Mouse (Mus musculus) frontal cortex, postnatal 36 days (tissue): ENCODE data around the gene Gm47429.
"Not testable (repeated sequence)": the region's sequence is repeated elsewhere in the genome, so short reads cannot be mapped to it uniquely, and the experiment has no call there.

Experiments
- DNase-seq, 2 experiments: peaks; one replicate each; pipeline ENCODE4 v3.0.0; 2022; ENCODE audit warnings: low spot score in 2 of 2

Gene Gm47429

GRCm38 (mm10) chr13:50443812-50444211 lies at the start of gene Gm47429:
TSS of gene Gm47429 (minus strand) at chr13:50443912.
- DNase-seq = no peak

- not testable (repeated sequence) for DNase-seq
Measured at GRCm38 (mm10) chr13:50488510-50488909, 44.8 kb upstream of the Gm47429 start.

DNA sequence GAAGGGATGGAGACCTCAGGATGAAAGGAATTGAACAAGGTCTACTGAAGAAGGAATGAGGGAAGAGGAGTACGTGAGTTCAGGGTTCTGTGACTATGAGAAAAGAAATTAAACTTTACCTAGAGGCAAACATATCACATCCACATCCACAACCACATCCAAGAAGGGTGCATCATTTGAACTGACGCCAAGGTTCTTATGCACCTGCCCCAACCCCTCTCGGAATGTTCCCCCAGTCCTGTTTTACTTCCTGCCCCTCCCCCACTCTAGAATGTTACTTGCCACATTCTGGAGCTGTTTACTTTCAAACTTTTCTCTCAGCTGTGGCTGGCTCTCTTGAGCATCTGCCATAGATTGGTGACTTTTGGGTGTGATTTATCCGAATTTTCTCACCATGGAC lies 23.3 kb upstream of the Gm47429 start, which contains the start of gene Nutm2:
Nutm2 (plus strand) TSS at position 301 of the 400 bp plus-strand sequence.
- no peak for DNase-seq

- no peak for DNase-seq
Measured at GRCm38 (mm10) chr13:50464621-50465562, 21.2 kb upstream of the Gm47429 start.

DNA sequence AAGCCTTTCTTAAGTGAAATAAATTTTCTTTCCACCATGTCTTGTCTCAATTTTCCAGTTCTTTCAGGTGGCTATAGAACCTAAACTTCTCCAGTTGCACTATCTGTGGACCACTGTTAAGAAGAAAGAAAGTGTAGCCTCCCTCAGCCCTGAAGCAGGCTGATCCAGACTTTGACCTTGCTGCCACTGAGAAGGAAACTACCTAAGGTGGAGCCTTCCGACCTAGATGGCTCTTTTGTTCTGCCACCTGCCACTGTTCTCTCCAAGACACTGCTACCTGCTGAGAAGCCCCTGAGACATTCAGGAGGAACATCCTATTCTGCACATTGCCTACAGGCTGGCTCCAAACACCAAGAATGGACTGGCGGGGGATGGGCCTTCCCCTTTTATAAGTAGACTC lies 16.7 kb upstream of the Gm47429 start:
- not testable (repeated sequence) for DNase-seq

- no peak for DNase-seq
Measured at GRCm38 (mm10) chr13:50453426-50453825, 9.7 kb upstream of the Gm47429 start.

GRCm38 (mm10) chr13:50452266-50452665 lies 8.6 kb upstream of the Gm47429 start:
- not testable (repeated sequence) for DNase-seq

DNA sequence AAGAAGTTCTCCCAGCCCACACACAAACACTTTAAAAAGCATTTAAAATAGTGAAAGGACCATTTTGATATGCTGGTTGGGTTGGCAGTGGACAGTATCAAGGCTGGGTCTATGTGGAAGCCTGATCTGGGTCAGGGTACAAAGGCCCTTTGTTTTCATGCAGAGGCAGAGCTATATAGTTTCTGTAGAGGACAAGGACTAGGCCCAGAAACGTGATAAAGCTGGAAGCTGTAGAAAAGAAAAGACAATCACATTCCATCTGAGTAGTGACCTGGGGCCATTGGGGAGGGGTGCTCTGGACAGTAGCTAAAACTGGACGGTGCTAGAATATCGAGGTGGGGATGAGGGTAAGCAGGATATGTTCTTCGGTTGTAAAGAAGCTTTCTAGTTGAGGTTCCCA lies 1.5 kb upstream of the Gm47429 start:
- DNase-seq = no peak

DNA sequence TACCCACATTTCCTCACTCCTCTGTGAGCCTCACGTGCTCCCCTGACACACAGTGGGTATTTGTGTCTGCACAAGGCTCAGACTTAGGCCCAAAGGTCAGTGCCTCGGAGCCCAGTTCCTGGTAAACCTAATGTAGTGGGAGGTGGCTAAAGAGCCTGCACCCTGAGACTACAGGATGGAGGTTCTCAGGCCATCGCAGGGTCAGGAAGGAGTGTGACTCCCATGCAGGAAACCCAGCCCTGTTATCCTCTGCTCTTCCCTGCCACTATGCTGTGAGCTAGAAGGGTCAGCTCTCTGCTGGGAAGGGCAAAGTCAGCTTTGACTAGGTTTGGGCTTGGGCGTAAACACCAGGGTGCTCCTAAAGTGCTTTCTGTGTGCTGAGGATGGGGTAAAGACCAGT lies 17.0 kb downstream of the Gm47429 start:
- DNase-seq = no peak

- no peak for DNase-seq
Measured at GRCm38 (mm10) chr13:50424517-50424916, 19.2 kb downstream of the Gm47429 start.

DNA sequence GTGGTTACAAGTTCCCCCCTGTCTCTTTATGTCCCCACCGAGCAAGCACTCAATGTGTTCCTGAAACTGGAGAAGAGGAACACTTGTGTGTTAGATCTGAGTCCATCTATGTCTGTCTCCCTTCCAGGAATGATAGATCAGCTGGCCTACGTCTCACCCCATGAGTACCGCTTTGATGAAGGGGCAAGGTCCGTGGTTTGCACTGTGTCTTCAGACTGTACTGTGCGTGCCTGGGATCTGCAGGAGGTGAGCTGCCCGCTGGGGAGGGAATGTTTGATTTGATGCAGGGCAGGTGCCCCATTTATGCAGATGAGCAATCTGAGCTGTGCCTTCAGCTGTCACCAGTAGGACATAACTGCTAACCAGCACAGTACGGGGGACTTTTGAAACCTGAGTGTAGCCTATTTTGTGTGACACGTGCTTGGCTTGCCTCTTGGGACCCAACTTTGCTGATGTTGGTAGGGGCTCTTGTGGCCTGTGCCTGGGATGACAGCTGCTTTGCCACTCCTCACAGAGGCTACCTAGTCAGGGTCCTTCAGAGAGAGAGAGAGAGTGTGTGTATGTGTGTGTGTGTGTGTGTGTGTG lies 20.0 kb downstream of the Gm47429 start:
- DNase-seq = no peak

DNA sequence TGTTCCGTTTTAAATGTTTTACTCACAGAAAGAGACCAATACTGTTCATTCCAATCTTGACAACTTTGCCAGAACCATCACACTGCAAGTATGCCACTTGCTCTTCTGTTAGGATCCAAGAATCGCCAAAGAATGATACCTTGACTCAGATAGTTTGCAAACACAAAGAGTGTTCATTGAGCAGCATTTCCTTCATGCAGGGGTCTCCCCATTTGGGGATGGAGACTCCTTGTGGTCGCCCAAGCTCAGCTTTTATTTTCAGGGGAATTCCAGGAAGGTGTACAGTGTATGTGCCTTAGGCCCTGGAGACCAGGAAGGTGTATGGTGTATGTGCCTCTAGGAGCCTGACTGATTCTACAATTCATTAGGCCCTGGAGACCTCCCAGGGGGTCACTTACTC lies 25.3 kb downstream of the Gm47429 start:
- no peak for DNase-seq

DNA sequence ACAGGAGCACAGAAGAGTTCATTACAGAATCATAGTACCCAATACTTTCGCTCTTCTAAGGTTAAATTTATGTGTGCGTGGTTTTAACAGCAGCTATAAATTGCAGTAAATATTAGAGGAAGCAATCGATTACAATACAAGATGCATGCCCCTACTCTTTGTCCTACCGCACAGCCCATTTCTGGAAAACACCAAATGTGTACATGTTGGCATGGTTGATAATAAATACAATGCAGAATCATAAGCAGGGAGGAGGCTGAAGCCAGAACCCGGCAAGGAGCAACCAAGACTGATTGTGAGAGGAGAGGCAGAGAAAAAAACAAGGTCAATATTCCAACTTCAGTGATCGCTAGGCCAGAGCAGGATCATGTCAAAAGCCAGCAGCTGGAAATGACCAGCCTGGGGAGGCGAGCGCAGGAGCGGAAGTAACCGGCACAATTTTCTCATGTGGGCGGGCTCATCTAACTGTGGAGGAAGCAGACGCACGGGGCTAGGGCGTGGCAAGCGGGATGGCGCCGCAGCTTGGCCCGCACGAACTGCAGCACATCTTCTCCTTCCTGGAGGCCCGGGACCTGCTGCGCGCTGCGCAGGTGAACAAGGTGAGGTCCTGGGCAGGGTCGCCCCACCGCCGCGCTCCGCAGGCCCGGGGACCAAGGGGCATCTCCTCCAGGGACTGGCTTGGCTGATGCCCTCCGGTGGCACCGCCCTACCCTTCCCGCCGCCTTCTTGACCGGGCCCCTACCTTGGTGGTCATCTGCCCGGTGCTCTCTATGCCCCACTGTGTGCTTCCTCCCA lies 26.1 kb downstream of the Gm47429 start, which contains the start of gene Fbxw17:
Fbxw17 (plus strand) TSS at position 476 of the 795 bp plus-strand sequence.
- DNase-seq = peak; percentile 80 to 81
